25 mouse cellular contexts compared by ENCODE assay signal in the genomic region with DNA sequence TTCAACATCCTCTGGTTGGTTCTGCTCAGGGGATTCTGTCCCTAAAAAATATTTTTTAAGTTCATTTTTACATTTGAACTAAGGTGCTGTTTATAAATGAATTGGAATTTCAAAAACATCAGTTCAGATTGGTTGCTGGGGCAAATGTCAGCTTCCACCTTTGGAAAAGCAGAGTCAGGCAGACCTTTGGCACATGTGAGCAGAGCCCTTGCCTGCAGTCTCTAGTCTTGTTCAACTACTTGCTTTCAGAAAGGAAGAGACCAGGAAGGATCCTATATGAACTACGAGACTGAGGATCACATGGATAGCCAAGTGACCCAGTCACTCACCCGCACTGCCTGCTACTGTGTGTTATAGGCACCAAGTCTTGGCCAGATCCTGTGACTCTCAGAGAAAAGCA.
DNase-seq lines count a peak whose midpoint lies in the region; ATAC-seq and TF ChIP-seq lines count a peak whose summit lies in the region.
"Had no signal": no experiment of that assay in that cellular context is flagged by ENCODE, and none has a peak within 500 bp of the region (broad histone marks: within the 10 kb centered on the region; RNA-seq: fewer than 3 reads in every experiment).

No protein-coding gene starts in this region.

- no peaks in the 10 kb centered on the region for H3K36me3 ChIP-seq in intestine, postnatal 0 days (ENCODE audit: control insufficient read depth, insufficient read depth)
- H3K36me3 ChIP-seq in intestine, embryonic 16.5 days (ENCODE audit: control insufficient read depth, insufficient read depth, low read length) = no peaks in the 10 kb centered on the region
- no peaks in the 10 kb centered on the region for H3K36me3 ChIP-seq in midbrain, embryonic 11.5 days (ENCODE audit: control insufficient read depth, insufficient read depth, low read length)
- no peaks in the 10 kb centered on the region for H3K36me3 ChIP-seq in midbrain, embryonic 10.5 days
- no peaks in the 10 kb centered on the region for H3K36me3 ChIP-seq in small intestine, adult 2 months (ENCODE audit: control insufficient read depth, insufficient read depth, low read length)
- H3K36me3 ChIP-seq: embryonic facial prominence, embryonic 10.5 days; embryonic facial prominence, embryonic 13.5 days; forebrain, embryonic 12.5 days; hindbrain, embryonic 10.5 days had no signal

- TF ChIP-seq POLR2A in small intestine, adult 2 months (IDR thresholded peaks at IDR 0.05; ENCODE audit: low read depth, low read length) = no peak

- H3K4me1 ChIP-seq in intestine, postnatal 0 days (replicated peaks; ENCODE audit: control insufficient read depth, insufficient read depth, low read length) = no peaks in the 10 kb centered on the region; the same call in 1 of the 2 replicates
- H3K4me1 ChIP-seq in intestine, embryonic 16.5 days (ENCODE audit: control insufficient read depth, insufficient read depth, low read length) = peaks cover 9% of the 10 kb centered on the region
- H3K4me1 ChIP-seq in midbrain, embryonic 11.5 days (ENCODE audit: control insufficient read depth, insufficient read depth, low read length) = no peaks in the 10 kb centered on the region
- H3K4me1 ChIP-seq in midbrain, embryonic 10.5 days = no peaks in the 10 kb centered on the region
- peaks cover 32% of the 10 kb centered on the region; the same call in 1 of the 2 replicates for H3K4me1 ChIP-seq in small intestine, adult 2 months (ENCODE audit: control insufficient read depth, insufficient read depth, insufficient read length, low read length)
- H3K4me1 ChIP-seq: embryonic facial prominence, embryonic 10.5 days; embryonic facial prominence, embryonic 13.5 days; forebrain, embryonic 12.5 days; hindbrain, embryonic 10.5 days had no signal

- no peak overlapping the region for H3K9ac ChIP-seq in intestine, postnatal 0 days (ENCODE audit: low read depth, low read length)
- H3K9ac ChIP-seq in intestine, embryonic 16.5 days (ENCODE audit: low read depth, low read length) = no peak overlapping the region
- H3K9ac ChIP-seq in midbrain, embryonic 11.5 days (ENCODE audit: low read length) = no peak overlapping the region
- H3K9ac ChIP-seq: embryonic facial prominence, embryonic 13.5 days; forebrain, embryonic 12.5 days; hindbrain, embryonic 14.5 days had no signal

- 67% methylated on average over 2 of the region's 2 CpGs for WGBS in intestine, postnatal 0 days
- WGBS in intestine, embryonic 16.5 days = 90% methylated on average over 2 of the region's 2 CpGs
- WGBS in midbrain, embryonic 11.5 days = 91% methylated on average over 2 of the region's 2 CpGs
- WGBS in midbrain, embryonic 10.5 days = 89% methylated on average over 2 of the region's 2 CpGs
- 71% methylated on average over 2 of the region's 2 CpGs for WGBS in small intestine, adult 2 months

- ATAC-seq in intestine, postnatal 0 days = no peak
- ATAC-seq in intestine, embryonic 16.5 days = no peak
- ATAC-seq in midbrain, embryonic 11.5 days (ENCODE audit: low FRiP score) = no peak
- ATAC-seq: CD4-positive, CD25-positive, alpha-beta regulatory T cell, adult 4 months; forebrain, embryonic 16.5 days; hindbrain, postnatal 0 days; inflammation-experienced regulatory T-cells, adult 6 months had no signal

- 0 out of 2 replicates have a peak overlapping the region, but pooled peaks have one; percentile 16 for H3K27ac ChIP-seq in intestine, postnatal 0 days (ENCODE audit: low read depth, low read length)
- H3K27ac ChIP-seq in intestine, embryonic 16.5 days (ENCODE audit: low read length) = no peak overlapping the region
- no peak overlapping the region for H3K27ac ChIP-seq in midbrain, embryonic 11.5 days (ENCODE audit: low read depth, low read length)
- H3K27ac ChIP-seq in midbrain, embryonic 10.5 days (replicated peaks) = no peak overlapping the region
- peak overlapping the region; percentile 89 for H3K27ac ChIP-seq in small intestine, adult 2 months (ENCODE audit: insufficient read depth, low read depth, low read length)
- H3K27ac ChIP-seq: embryonic facial prominence, embryonic 10.5 days; embryonic facial prominence, embryonic 13.5 days; forebrain, embryonic 12.5 days; hindbrain, embryonic 10.5 days; hindbrain, embryonic 14.5 days; hindbrain, postnatal 0 days had no signal

- H3K27me3 ChIP-seq in intestine, postnatal 0 days (replicated peaks; ENCODE audit: control insufficient read depth, insufficient read depth, low read length) = no peaks in the 10 kb centered on the region
- H3K27me3 ChIP-seq in intestine, embryonic 16.5 days (replicated peaks; ENCODE audit: control insufficient read depth, insufficient read depth, low read length) = no peaks in the 10 kb centered on the region
- no peaks in the 10 kb centered on the region for H3K27me3 ChIP-seq in midbrain, embryonic 11.5 days (ENCODE audit: control insufficient read depth, insufficient read depth, low read length)
- no peaks in the 10 kb centered on the region for H3K27me3 ChIP-seq in midbrain, embryonic 10.5 days (ENCODE audit: low read depth, poor library complexity, severe bottlenecking)
- no peaks in the 10 kb centered on the region for H3K27me3 ChIP-seq in small intestine, adult 2 months (ENCODE audit: control insufficient read depth, insufficient read depth, low read length)
- H3K27me3 ChIP-seq: embryonic facial prominence, embryonic 13.5 days; forebrain, embryonic 12.5 days had no signal

- DNase-seq in midbrain, embryonic 11.5 days (ENCODE audit: low spot score, missing footprints) = peak; percentile 51
- DNase-seq in midbrain, embryonic 10.5 days (ENCODE audit: low spot score) = no peak
- DNase-seq in natural killer cell, adult 2 months (ENCODE audit: low spot score in 2 of 2) = no peak
- DNase-seq: adrenal gland, postnatal 14 days; cerebellum, adult 11-12 months; cerebellum, adult 8-10 months; cerebellum, postnatal 10 days; cerebellum, postnatal 36 days; embryo, embryonic 11 days; gastrocnemius, postnatal 10 days; gastrocnemius, postnatal 36 days had no signal

- H3K4me3 ChIP-seq in intestine, postnatal 0 days (ENCODE audit: low read depth, low read length) = no peak overlapping the region
- no peak overlapping the region for H3K4me3 ChIP-seq in intestine, embryonic 16.5 days (ENCODE audit: low read length)
- no peak overlapping the region for H3K4me3 ChIP-seq in midbrain, embryonic 11.5 days (ENCODE audit: low read depth, low read length)
- no peak overlapping the region for H3K4me3 ChIP-seq in midbrain, embryonic 10.5 days
- no peak overlapping the region for H3K4me3 ChIP-seq in small intestine, adult 2 months (ENCODE audit: low read depth, low read length)
- H3K4me3 ChIP-seq: embryonic facial prominence, embryonic 10.5 days; embryonic facial prominence, embryonic 13.5 days; erythroblast, embryonic 14.5 days; forebrain, embryonic 12.5 days; hindbrain, embryonic 10.5 days had no signal

- H3K9me3 ChIP-seq in intestine, postnatal 0 days (ENCODE audit: control insufficient read depth) = no peaks in the 10 kb centered on the region
- peaks cover under 1% of the 10 kb centered on the region; the same call in 1 of the 2 replicates for H3K9me3 ChIP-seq in intestine, embryonic 16.5 days (ENCODE audit: control insufficient read depth, low read length)
- H3K9me3 ChIP-seq in midbrain, embryonic 11.5 days (ENCODE audit: control insufficient read depth, low read length) = no peaks in the 10 kb centered on the region
- no peaks in the 10 kb centered on the region for H3K9me3 ChIP-seq in midbrain, embryonic 10.5 days (replicated peaks)
- H3K9me3 ChIP-seq: embryonic facial prominence, embryonic 10.5 days; embryonic facial prominence, embryonic 13.5 days; forebrain, embryonic 12.5 days; hindbrain, embryonic 10.5 days had no signal

- no peak for TF ChIP-seq CTCF in intestine, postnatal 0 days (IDR thresholded peaks at IDR 0.05; ENCODE audit: low read depth)
- TF ChIP-seq CTCF in small intestine, adult 2 months (IDR thresholded peaks at IDR 0.05; ENCODE audit: extremely low read depth, insufficient read length, insufficient replicate concordance, low read depth, low read length) = no peak

- H3K4me2 ChIP-seq in intestine, postnatal 0 days (replicated peaks; ENCODE audit: low read depth) = no peak overlapping the region
- no peak overlapping the region for H3K4me2 ChIP-seq in intestine, embryonic 16.5 days (ENCODE audit: low read depth, low read length)
- H3K4me2 ChIP-seq in midbrain, embryonic 11.5 days = no peak overlapping the region
- H3K4me2 ChIP-seq: embryonic facial prominence, embryonic 13.5 days; forebrain, embryonic 12.5 days; heart, embryonic 11.5 days; hindbrain, embryonic 14.5 days had no signal

Comparison
In these comparisons a context has a peak if more than half of its experiments do, and no peak if none do; other contexts are left out.
1. H3K27ac ChIP-seq: peak in intestine, postnatal 0 days (single experiment) and small intestine, adult 2 months (single experiment); none in intestine, embryonic 16.5 days (single experiment), midbrain, embryonic 11.5 days (single experiment) and midbrain, embryonic 10.5 days (single experiment).